Mouse (Mus musculus) E14TG2a.4 (cell line): ENCODE data around the gene Dlec1.
A peak's percentile ranks its signal among the peaks of the same experiment; 100 is the strongest.

Source experiments
- H3K27me3 ChIP-seq: 2 replicates; pipeline ENCODE4 v1.6.1; 2014; ENCODE audit warnings: low read length, control low read depth; ENCODE audit not compliant: insufficient read depth
- H3K36me3 ChIP-seq: 2 replicates; pipeline ENCODE4 v1.6.1; 2014; ENCODE audit warnings: low read length, control low read depth; ENCODE audit not compliant: insufficient read depth
- H3K4me1 ChIP-seq: replicated peaks from 2 replicates; pipeline ENCODE4 v1.6.1; 2014; ENCODE audit warnings: low read depth, low read length, control low read depth
- H3K4me3 ChIP-seq: replicated peaks from 2 replicates; pipeline ENCODE4 v1.5.1; 2014; ENCODE audit warnings: mild to moderate bottlenecking, low read length
- H3K9me3 ChIP-seq: 2 replicates; pipeline ENCODE4 v1.6.1; 2014; ENCODE audit warnings: low read length, control low read depth
- CTCF ChIP-seq: conservative IDR thresholded peaks from 2 replicates; pipeline ENCODE4 v1.5.1; 2014; ENCODE audit warnings: low read length
- NANOG ChIP-seq: IDR thresholded peaks from 2 replicates; pipeline ENCODE4 v1.6.1; 2014; ENCODE audit warnings: borderline replicate concordance, low read length, mixed read lengths
- POU5F1 ChIP-seq: IDR thresholded peaks from 2 replicates; pipeline ENCODE4 v1.6.1; 2014; ENCODE audit warnings: low read length, borderline replicate concordance

Dlec1 gene

DNA sequence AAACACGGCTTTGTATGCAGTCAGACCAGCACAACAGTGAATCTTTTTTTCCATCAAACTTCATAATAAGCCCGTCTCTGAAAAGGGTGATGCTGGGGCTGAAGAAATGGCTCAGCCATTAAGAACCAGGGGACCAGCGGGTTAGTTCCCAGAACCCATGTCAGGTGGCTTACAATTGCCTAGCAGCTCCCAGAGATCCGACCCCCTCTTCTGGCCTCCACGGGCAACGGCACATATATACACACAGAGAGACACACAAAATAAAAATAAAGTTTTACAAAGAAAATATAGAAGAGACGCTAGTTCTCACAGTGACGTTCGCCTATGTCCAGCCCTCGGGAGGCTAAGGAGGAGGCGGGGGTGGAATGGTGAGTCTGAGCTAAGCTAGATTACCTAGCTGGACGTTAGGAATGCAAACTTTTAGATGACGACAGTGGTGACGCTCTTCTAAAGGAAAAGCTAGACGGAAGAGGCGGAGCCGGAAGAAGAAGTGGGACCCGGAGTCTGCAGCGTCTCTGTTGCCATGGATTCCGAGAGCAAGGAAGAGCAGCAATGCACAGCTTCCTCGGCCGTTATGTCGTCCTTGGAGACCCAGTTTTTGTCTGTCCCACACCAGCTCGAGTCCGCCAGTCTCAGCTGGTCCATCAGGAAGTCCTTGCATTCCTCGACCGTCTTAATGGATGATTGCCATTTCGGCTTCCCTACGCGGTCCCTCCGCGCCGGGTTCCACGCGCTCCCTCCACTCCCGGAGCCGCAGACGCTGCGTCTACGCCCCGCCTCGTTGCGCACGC, at the start of gene Dlec1:
Gene Dlec1 (plus strand): TSS at position 487 of the 791 bp plus-strand sequence.
- no peaks in the 10 kb centered on the region for H3K36me3 ChIP-seq
- no peaks in the 10 kb centered on the region for H3K9me3 ChIP-seq
- peaks cover 40% of the 10 kb centered on the region for H3K4me1 ChIP-seq
- peaks cover 14% of the 10 kb centered on the region for H3K27me3 ChIP-seq
- peak within 1 kb of the TSS; percentile 89 for H3K4me3 ChIP-seq
- TF ChIP-seq CTCF: peak; percentile 26; the same call in 1 of the 2 replicates
- no peak for TF ChIP-seq POU5F1
- TF ChIP-seq NANOG: no peak

DNA sequence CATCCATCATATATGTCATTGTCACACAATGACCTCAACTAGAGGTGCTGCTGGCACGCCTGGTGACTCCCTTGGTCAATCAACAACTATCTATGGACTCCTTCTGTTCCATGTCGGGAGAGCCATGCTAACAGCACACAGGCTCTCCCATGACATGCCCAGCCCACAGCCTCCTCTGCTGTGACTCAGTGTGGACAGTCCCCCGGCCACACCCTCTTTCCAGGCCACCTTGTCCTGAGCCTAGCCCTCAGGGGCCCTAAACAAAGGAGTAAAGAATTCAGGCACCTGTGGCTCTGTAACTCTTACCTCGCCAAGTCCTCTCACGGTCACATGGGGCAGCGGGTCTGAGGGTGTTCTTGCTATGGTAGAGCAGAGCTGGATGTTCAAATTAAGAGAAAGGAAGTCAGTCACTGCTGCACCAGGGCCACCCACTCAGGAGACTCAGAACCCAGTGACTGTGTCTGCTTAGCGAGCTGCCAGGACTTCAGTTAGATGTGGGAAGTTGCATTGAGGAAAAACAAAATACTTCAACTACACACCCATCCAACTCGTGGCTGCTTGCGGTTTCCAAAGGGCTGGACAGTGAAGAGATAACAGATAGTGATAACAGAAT, 48.2 kb upstream of the Dlec1 start:
- H3K36me3 ChIP-seq: no peaks in the 10 kb centered on the region
- H3K27me3 ChIP-seq: peaks cover 43% of the 10 kb centered on the region
- TF ChIP-seq CTCF (no peak), POU5F1 (no peak), NANOG (no peak)
- H3K9me3 ChIP-seq: peaks cover 8% of the 10 kb centered on the region
- H3K4me3 ChIP-seq: no peak overlapping the region
- H3K4me1 ChIP-seq: peaks cover 61% of the 10 kb centered on the region

DNA sequence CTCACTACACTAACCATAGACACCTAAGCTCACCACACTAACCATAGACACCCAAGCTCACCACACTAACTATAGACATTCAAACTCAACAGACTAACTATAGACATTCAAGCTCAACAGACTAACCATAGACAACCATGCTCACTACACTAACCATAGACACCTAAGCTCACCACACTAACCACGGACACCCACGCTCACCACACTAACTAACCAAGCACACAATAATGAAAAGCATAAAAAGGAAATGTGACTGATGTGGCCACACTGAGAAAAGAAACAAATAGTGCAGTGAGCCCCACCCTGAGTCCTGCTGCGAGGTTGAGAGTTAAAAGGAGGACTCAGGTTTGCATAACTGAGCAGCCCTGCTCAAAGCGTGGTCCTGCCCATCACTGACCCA, 46.9 kb upstream of the Dlec1 start:
- H3K4me3 ChIP-seq: 0 out of 2 replicates have a peak overlapping the region, but pooled peaks have one; percentile 5
- TF ChIP-seq POU5F1: no peak
- TF ChIP-seq NANOG: 0 out of 2 replicates have a peak, but pooled peaks have one; percentile 15
- peaks cover 63% of the 10 kb centered on the region for H3K4me1 ChIP-seq

DNA sequence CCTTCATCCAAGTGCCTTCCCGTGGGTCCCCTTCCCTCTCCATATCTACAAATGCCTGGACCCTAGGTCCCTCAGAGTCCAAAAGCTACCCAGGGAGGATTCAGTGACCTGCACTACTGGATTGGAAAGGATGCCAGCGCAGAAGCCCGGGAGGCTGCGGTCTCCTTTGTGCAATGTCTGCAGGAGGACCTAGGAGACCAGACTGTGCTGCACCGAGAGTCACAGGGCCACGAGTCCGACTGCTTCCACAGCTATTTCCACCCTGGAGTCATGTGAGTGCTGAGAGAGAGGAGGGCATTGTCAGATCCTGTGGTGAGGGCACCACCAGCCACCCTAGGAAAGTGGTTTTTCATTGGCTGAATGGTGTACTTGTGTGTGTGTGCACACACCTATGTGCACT, 44.0 kb upstream of the Dlec1 start:
- Histone ChIP-seq H3K27me3 (peaks cover 55% of the 10 kb centered on the region), H3K4me3 (no peak overlapping the region), H3K4me1 (peaks cover 69% of the 10 kb centered on the region), H3K9me3 (no peaks in the 10 kb centered on the region), H3K36me3 (no peaks in the 10 kb centered on the region)
- TF ChIP-seq CTCF: no peak
- TF ChIP-seq POU5F1: no peak
- no peak for TF ChIP-seq NANOG

More for the DNA sequence above, 46.9 kb upstream of the Dlec1 start:
- Histone ChIP-seq H3K36me3 (no peaks in the 10 kb centered on the region), H3K27me3 (peaks cover 53% of the 10 kb centered on the region), H3K9me3 (peaks cover 8% of the 10 kb centered on the region)

DNA sequence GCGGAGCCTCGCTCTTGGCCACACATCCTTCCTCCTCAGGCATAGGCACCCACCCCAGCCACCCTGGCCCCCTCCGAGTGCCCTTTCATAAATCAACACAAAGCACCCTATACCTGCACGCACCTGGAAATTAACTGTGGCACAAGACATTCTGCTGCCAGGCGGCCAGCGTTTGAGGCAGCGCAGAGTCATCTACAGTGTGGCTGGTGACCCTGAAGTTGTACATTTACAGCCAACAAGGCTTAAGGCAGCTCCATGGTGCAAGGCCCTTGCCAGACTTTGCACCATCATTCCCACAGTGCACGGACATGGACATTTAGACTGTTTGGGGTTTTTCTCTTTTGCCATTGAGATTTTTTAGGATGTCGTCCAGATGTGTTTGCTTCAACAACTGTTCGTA, 41.6 kb upstream of the Dlec1 start:
- TF ChIP-seq NANOG: no peak
- TF ChIP-seq POU5F1: no peak
- H3K36me3 ChIP-seq: peaks cover under 1% of the 10 kb centered on the region; the same call in 1 of the 2 replicates

DNA sequence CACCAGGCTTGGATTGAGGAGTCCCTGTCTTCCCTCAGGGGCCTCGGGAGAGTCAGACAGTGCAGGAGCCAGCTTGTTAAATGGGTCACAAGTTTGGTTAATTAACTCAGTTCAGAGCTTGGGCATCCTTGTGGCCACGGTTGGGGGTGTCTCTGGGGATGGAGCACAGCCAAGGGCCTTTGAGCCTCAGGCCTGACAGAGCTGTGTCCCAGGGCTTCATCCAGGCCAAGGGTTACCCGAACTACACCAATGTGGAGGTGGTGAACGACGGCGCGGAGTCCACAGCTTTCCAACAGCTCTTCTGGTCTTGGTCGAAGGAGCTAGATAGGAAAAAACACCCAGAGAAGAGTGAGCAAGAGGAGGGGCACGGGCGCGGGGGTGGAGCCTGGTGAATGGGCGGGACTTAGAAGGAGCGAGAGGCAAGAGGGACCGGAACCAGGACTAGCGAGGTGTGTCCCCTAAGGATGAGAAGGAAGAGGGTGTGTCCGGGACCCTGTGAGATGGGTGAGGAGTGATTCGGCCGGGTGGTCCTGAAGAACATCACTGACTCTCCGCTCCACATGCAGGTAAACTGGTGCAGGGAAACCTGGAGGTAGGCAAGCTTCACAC, 39.1 kb upstream of the Dlec1 start:
- no peak for TF ChIP-seq CTCF
- no peak for TF ChIP-seq POU5F1
- TF ChIP-seq NANOG: no peak
- Histone ChIP-seq H3K36me3 (peaks cover 6% of the 10 kb centered on the region; the same call in 1 of the 2 replicates), H3K27me3 (peaks cover 39% of the 10 kb centered on the region), H3K4me3 (peak overlapping the region; percentile 50; the same call in 1 of the 2 replicates), H3K4me1 (peaks cover 52% of the 10 kb centered on the region), H3K9me3 (no peaks in the 10 kb centered on the region)

More for the DNA sequence above, 41.6 kb upstream of the Dlec1 start:
- peaks cover 47% of the 10 kb centered on the region for H3K27me3 ChIP-seq
- peaks cover 66% of the 10 kb centered on the region for H3K4me1 ChIP-seq
- H3K9me3 ChIP-seq: no peaks in the 10 kb centered on the region
- no peak overlapping the region for H3K4me3 ChIP-seq

DNA sequence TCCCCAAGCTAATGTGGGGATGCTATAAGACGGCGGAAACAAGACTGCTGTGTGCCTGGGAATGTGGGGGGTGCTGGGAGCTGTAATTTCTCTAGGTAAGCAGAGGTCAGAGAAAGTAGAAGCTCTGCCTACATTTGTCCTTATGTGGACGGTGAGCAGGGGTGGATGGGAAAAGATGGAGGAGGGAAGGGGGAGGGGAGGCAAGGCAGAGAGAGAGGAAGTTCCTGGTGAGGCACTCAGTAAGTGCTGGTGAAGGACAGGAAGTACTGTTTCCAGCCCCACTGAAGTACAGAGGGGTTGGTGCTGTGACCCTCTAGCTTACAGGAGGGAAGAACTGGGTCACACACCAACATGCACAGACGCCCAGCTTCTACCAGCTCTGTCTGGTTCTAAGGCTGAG, 38.0 kb upstream of the Dlec1 start:
- H3K4me3 ChIP-seq: peak overlapping the region; percentile 39
- peaks cover 58% of the 10 kb centered on the region for H3K4me1 ChIP-seq
- H3K9me3 ChIP-seq: no peaks in the 10 kb centered on the region
- peaks cover 6% of the 10 kb centered on the region; the same call in 1 of the 2 replicates for H3K36me3 ChIP-seq
- H3K27me3 ChIP-seq: peaks cover 32% of the 10 kb centered on the region
- TF ChIP-seq POU5F1 (no peak), NANOG (no peak), CTCF (no peak)

DNA sequence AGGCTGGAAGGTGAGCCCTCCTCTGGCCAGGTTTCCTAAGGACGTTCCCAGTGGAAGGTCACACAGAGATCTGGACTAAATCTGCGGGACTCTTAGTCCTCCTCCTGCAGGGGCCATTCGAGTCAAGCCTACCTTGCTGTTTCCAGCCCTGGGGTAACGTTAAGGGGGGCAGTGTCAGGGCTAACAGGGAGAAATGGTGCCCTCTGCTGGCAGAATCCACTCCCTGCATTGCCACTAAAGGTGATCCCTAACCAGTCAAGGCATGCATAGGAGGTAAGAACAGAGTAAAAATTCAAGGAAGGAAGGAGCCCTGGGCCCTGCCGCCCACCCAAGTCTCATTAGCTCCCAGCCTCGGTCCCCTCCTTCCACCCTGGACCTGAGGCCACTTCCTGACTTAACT, 34.7 kb upstream of the Dlec1 start:
- H3K4me3 ChIP-seq: no peak overlapping the region
- H3K9me3 ChIP-seq: no peaks in the 10 kb centered on the region
- peaks cover 22% of the 10 kb centered on the region for H3K36me3 ChIP-seq
- peaks cover 6% of the 10 kb centered on the region for H3K27me3 ChIP-seq
- TF ChIP-seq NANOG (no peak), POU5F1 (no peak), CTCF (peak; percentile 92)
- peaks cover 72% of the 10 kb centered on the region for H3K4me1 ChIP-seq
